Mouse (Mus musculus) adrenal gland, adult (tissue): ENCODE results near the gene Lap3.

Experiments
- DNase-seq, 2 experiments: peaks; one replicate each; pipeline ENCODE4 v3.0.0; 2022 to 2023; ENCODE audit warnings: low spot score in 1 of 2; ENCODE audit not compliant: inconsistent age in 2 of 2

The Lap3 gene

GRCm38 (mm10) chr5:45495429-45495975 is 2.3 kb downstream of the Lap3 start:
- no peak for DNase-seq

- DNase-seq, result no peak
Measured at GRCm38 (mm10) chr5:45496042-45496441, 2.9 kb downstream of the Lap3 start.

GRCm38 (mm10) chr5:45496479-45496878 is 3.3 kb downstream of the Lap3 start:
- no peak for DNase-seq

- no peak for DNase-seq
Measured at GRCm38 (mm10) chr5:45496930-45497550, 3.9 kb downstream of the Lap3 start.

GRCm38 (mm10) chr5:45497564-45497963 is 4.4 kb downstream of the Lap3 start:
- no peak for DNase-seq

- no peak for DNase-seq
Measured at GRCm38 (mm10) chr5:45510071-45510470, 16.9 kb downstream of the Lap3 start.

- no peak for DNase-seq
Measured at GRCm38 (mm10) chr5:45512908-45513307, 19.7 kb downstream of the Lap3 start.

GRCm38 (mm10) chr5:45513511-45513910 is 20.3 kb downstream of the Lap3 start:
- no peak for DNase-seq

- DNase-seq, result no peak
Measured at GRCm38 (mm10) chr5:45514599-45514998, 21.4 kb downstream of the Lap3 start.

- no peak for DNase-seq
Measured at GRCm38 (mm10) chr5:45515151-45515743, 22.1 kb downstream of the Lap3 start.

GRCm38 (mm10) chr5:45519960-45520808 is 27.0 kb downstream of the Lap3 start, which contains the start of gene Med28:
Gene Med28 (plus strand): TSS chr5:45520229.
- DNase-seq, result peak; percentile 95 to 98

GRCm38 (mm10) chr5:45520809-45521110 is 27.6 kb downstream of the Lap3 start:
- DNase-seq, result no peak

GRCm38 (mm10) chr5:45521601-45522000 is 28.4 kb downstream of the Lap3 start:
- DNase-seq, result no peak

GRCm38 (mm10) chr5:45525101-45525500 is 31.9 kb downstream of the Lap3 start:
- no peak for DNase-seq

- DNase-seq, result no peak
Measured at GRCm38 (mm10) chr5:45526338-45526737, 33.2 kb downstream of the Lap3 start.

GRCm38 (mm10) chr5:45529696-45530095 is 36.5 kb downstream of the Lap3 start:
- peak in 1 of 2 experiments; percentile 49 for DNase-seq

- peak; percentile 45 to 80 for DNase-seq
Measured at GRCm38 (mm10) chr5:45534319-45535098, 41.3 kb downstream of the Lap3 start.

GRCm38 (mm10) chr5:45535177-45535576 is 42.0 kb downstream of the Lap3 start:
- no peak for DNase-seq

- DNase-seq, result no peak
Measured at GRCm38 (mm10) chr5:45539502-45539901, 46.3 kb downstream of the Lap3 start.

- peak; percentile 32 to 60 for DNase-seq
Measured at GRCm38 (mm10) chr5:45543374-45543773, 50.2 kb downstream of the Lap3 start.

- no peak for DNase-seq
Measured at GRCm38 (mm10) chr5:45549586-45549985, 56.4 kb downstream of the Lap3 start.
